Mouse (Mus musculus): ENCODE results near the gene B430305J03Rik.

DNA sequence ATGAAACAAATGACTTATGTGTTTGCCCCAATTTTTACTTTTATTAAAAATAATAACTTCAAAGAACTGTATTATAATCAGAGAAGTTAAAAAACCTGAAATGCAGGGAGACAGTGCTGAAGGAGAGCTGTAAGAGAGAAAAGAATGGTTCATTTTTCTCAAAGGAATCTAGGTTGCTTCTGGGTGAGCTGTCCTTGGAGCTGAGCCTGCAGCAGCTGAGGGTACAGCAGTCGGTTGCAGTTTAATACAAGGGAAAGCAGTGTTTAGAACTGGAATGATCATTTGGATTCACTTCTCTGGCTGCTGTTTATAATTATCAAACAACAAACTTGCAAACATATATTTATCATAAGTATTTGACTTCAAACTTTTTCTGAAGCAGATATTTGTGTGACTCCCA, 16.3 kb downstream of the B430305J03Rik start:
- TF ChIP-seq CTCF (IDR thresholded peaks at IDR 0.05; ENCODE audit: borderline replicate concordance, extremely low read depth, insufficient read depth, insufficient read length) = no peak
- TF ChIP-seq POLR2A (IDR thresholded peaks at IDR 0.05; ENCODE audit: borderline replicate concordance, extremely low read depth, insufficient read depth, insufficient read length, poor library complexity, severe bottlenecking) = no peak

All from brain, embryonic 14.5 days (tissue).